Mouse (Mus musculus) stomach, postnatal 0 days (tissue): ENCODE results near the gene Tmem270. TPM values are rescaled to one million over a fixed set of nuclear protein-coding genes. Genes with fewer than 3 reads are reported as not detected.

Source experiments
- ATAC-seq: fragments of 200-750 bp; cut with Nextera tagmentation; 2 replicates; pipeline ENCODE4 v1.8.0; 2017; ENCODE audit not compliant: low FRiP score, low TSS enrichment
- DNase-seq: peaks from one replicate; pipeline ENCODE4 v3.0.0-alpha.2; 2016; ENCODE audit warnings: low spot score
- H3K27ac ChIP-seq: fragments of 300-500 bp; sonication (generic); replicated peaks from 2 replicates; pipeline ENCODE4 v1.5.1; 2014; ENCODE audit warnings: mild to moderate bottlenecking, control low read depth
- H3K27me3 ChIP-seq: fragments of 300-500 bp; sonication (generic); 2 replicates; pipeline ENCODE4 v1.6.1; 2014; ENCODE audit warnings: low read length; ENCODE audit not compliant: control insufficient read depth, insufficient read depth
- H3K36me3 ChIP-seq: fragments of 300-500 bp; sonication (generic); 2 replicates; pipeline ENCODE4 v1.6.1; 2014; ENCODE audit warnings: low read length, mixed read lengths; ENCODE audit not compliant: control insufficient read depth, insufficient read depth
- H3K4me1 ChIP-seq: fragments of 300-500 bp; sonication (generic); replicated peaks from 2 replicates; pipeline ENCODE4 v1.6.1; 2014; ENCODE audit warnings: antibody characterized with exemption; ENCODE audit not compliant: control insufficient read depth, insufficient read depth
- H3K4me2 ChIP-seq: fragments of 300-500 bp; sonication (generic); replicated peaks from 2 replicates; pipeline ENCODE4 v1.6.1; 2014; ENCODE audit warnings: low read depth, mild to moderate bottlenecking, control low read depth, moderate library complexity
- H3K4me3 ChIP-seq: fragments of 300-500 bp; sonication (generic); 2 replicates; pipeline ENCODE4 v1.5.1; 2014; ENCODE audit warnings: low read depth, low read length, control low read depth
- H3K9ac ChIP-seq: fragments of 300-500 bp; sonication (generic); 2 replicates; pipeline ENCODE4 v1.6.1; 2014; ENCODE audit warnings: mild to moderate bottlenecking, low read length, control low read depth, mixed read lengths
- H3K9me3 ChIP-seq: fragments of 300-500 bp; sonication (generic); 2 replicates; pipeline ENCODE4 v1.6.1; 2016; ENCODE audit warnings: low read length; ENCODE audit not compliant: control insufficient read depth
- CTCF ChIP-seq: IDR thresholded peaks from 2 replicates; pipeline ENCODE4 v1.5.1; 2016; ENCODE audit warnings: antibody characterized with exemption, low read depth, mild to moderate bottlenecking, moderate library complexity
- EP300 ChIP-seq: optimal IDR thresholded peaks from 2 replicates; pipeline ENCODE3; 2016; ENCODE audit warnings: antibody characterized with exemption
- WGBS: fragments of 180-500 bp; shearing (Covaris S2); extraction: QIAGEN DNeasy Blood & Tissue Kit; methylation state at CpG from one replicate; pipeline ENCODE4 v1.1.7; 2014; 5-methylcytosine and 5-hydroxymethylcytosine counted together
- polyA plus RNA-seq: library from polyadenylated mRNA; unstranded; fragments of >200 nt; fragmentation: Nextera tagmentation; extraction: Ambion mirVana; gene quantifications from 2 replicates; pipeline ENCODE4 v1.2.1, GENCODE M21; 2015

The Tmem270 gene
- polyA plus RNA-seq, 1 experiment from 2014 or later = not detected

DNA sequence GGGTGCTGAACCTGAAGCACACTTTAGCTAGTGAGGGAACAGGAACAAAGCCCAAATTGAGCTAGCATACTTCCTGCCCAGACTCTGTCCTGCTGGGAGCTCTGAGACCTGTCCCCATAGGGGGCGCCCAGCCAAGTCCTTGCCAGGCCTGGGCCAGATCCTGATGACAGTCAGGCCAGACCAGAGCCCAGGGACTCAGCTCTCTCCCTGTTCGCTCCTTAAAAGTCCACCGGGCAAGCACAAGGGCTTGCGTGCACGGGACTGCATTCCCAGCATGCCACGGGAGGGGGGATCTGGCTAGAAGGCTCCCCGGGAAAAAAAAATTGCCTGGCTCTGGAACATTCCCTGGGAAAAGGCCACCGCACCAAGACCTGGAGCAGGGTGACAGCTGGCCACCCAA is 41.4 kb downstream of the Tmem270 start:
- no peak overlapping the region for H3K4me2 ChIP-seq
- no peaks in the 10 kb centered on the region for H3K36me3 ChIP-seq
- no peaks in the 10 kb centered on the region; the same call in 1 of the 2 replicates for H3K4me1 ChIP-seq
- no peaks in the 10 kb centered on the region for H3K27me3 ChIP-seq
- H3K4me3 ChIP-seq = no peak overlapping the region
- no peak overlapping the region for H3K9ac ChIP-seq
- no peaks in the 10 kb centered on the region for H3K9me3 ChIP-seq
- peak overlapping the region; percentile 84 for H3K27ac ChIP-seq
- DNase-seq (peak; percentile 23), ATAC-seq (peak; percentile 53; the same call in 1 of the 2 replicates)
- peak; percentile 34 for TF ChIP-seq CTCF
- no peak for TF ChIP-seq EP300
- 43% methylated on average over 8 of the region's 8 CpGs for WGBS

DNA sequence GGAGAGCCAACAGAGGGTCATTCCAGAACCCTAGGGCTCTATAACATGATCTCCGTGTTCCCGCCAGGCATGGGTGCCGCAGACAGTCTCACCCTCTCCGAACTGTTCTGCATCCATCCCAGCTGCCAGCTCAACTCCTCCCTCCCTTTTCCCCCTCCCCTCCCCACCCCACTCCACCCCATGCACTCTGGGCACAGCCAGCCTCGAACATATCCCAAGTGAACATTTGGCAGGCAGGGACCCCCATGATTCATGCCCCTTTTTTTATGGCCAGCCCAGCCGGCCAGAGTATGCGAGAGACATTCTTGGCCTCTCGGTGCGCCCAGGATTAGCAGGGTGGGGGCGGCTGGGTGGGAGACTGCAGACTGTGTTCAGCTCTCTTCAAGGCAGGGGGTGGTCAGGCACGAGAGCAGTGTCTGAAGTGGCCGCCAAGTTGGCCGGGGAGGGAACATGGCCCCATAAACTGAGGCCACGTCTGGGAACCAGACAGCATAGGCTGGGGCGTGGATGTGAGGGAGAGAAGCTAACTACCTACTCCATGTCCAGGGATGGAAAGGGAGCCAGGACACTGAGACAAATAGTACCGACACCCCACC is 44.5 kb downstream of the Tmem270 start:
- WGBS = 51% methylated on average over 16 of the region's 16 CpGs
- TF ChIP-seq EP300 (no peak), CTCF (no peak)

DNA sequence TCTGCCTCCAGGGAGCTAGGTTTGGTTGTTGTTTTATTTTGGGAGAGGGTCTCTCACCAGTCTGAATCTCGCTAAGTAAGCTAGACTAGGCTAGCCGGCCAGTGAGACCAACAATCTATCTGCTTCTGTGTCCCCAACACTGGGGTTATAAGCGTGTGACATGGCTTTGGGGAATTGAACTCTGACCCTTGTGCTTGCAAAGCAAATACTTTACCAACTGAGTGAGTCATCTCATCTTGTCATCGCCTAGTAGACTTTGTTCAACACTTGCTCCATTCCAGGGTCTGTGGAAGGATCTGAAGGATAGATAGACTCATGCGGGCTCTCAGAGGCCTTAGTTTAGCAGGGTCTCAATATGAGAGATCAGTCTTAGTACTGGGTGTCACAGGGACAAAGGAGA is 47.3 kb downstream of the Tmem270 start:
- TF ChIP-seq CTCF (no peak), EP300 (no peak)
- WGBS = 82% methylated on average over 5 of the region's 5 CpGs
- no peak overlapping the region for H3K9ac ChIP-seq
- no peak overlapping the region for H3K4me3 ChIP-seq
- no peaks in the 10 kb centered on the region for H3K4me1 ChIP-seq
- no peaks in the 10 kb centered on the region for H3K9me3 ChIP-seq
- no peaks in the 10 kb centered on the region for H3K36me3 ChIP-seq
- no peak overlapping the region for H3K27ac ChIP-seq
- no peaks in the 10 kb centered on the region for H3K27me3 ChIP-seq
- no peak for ATAC-seq
- H3K4me2 ChIP-seq = no peak overlapping the region
- no peak for DNase-seq

More for the DNA sequence above, 44.5 kb downstream of the Tmem270 start:
- H3K27me3 ChIP-seq = no peaks in the 10 kb centered on the region
- DNase-seq (peak; percentile 23), ATAC-seq (peak; percentile 33; the same call in 1 of the 2 replicates)
- H3K4me3 ChIP-seq = no peak overlapping the region
- H3K27ac ChIP-seq = 0 out of 2 replicates have a peak overlapping the region, but pooled peaks have one; percentile 8
- H3K36me3 ChIP-seq = no peaks in the 10 kb centered on the region
- no peaks in the 10 kb centered on the region; the same call in 1 of the 2 replicates for H3K4me1 ChIP-seq
- H3K9ac ChIP-seq = no peak overlapping the region
- H3K9me3 ChIP-seq = no peaks in the 10 kb centered on the region
- H3K4me2 ChIP-seq = no peak overlapping the region

DNA sequence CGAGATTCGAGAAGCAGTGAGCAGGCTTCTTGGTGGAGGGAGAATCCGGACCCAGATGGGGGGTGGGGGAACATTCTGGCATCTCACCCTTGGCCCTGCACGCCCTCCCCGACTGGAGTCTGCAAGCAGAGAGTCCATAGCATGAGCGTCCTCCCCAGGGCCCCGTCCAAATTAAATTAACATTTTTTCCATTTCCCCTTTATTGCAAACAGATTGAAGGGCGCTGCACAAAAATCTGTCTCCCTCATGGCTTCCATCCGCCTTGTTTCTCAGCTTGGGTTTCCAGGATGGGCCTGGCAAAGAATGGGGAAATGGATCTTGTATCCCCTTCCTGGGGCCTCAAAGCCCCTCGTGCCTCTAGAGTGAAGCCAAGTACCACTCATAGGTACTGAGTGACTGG is 48.2 kb downstream of the Tmem270 start:
- no peak overlapping the region for H3K27ac ChIP-seq
- H3K9me3 ChIP-seq = no peaks in the 10 kb centered on the region
- no peaks in the 10 kb centered on the region for H3K4me1 ChIP-seq
- no peak overlapping the region for H3K9ac ChIP-seq
- no peak for TF ChIP-seq CTCF
- no peak for TF ChIP-seq EP300
- H3K4me2 ChIP-seq = no peak overlapping the region
- 79% methylated on average over 10 of the region's 10 CpGs for WGBS
- ATAC-seq = no peak
- DNase-seq = no peak
- H3K27me3 ChIP-seq = no peaks in the 10 kb centered on the region
- no peaks in the 10 kb centered on the region for H3K36me3 ChIP-seq
- H3K4me3 ChIP-seq = no peak overlapping the region

DNA sequence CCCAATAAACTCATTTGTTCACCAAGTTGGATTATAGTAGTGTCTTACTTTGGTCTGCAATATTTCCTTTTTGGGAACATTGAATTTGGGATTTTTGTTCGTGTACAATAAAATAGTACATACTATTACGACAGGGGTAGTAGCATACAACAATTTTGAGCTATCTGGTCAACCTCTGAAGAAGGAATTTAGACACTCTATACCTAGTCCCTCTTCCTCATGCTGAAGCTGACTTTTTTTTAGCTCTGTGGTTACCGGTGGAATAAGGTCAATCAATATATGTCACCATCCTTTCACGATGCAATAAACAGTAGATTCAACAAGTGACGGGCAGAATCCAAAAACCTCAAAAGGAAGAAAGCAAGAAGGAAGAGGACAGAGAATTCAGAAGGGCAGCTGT is 53.7 kb downstream of the Tmem270 start:
- Histone ChIP-seq H3K4me3 (no peak overlapping the region), H3K9ac (no peak overlapping the region), H3K36me3 (no peaks in the 10 kb centered on the region), H3K27ac (no peak overlapping the region), H3K4me1 (no peaks in the 10 kb centered on the region), H3K9me3 (no peaks in the 10 kb centered on the region), H3K27me3 (no peaks in the 10 kb centered on the region), H3K4me2 (no peak overlapping the region)
- 81% methylated on average over 5 of the region's 5 CpGs for WGBS
- DNase-seq (no peak), ATAC-seq (no peak)
- no peak for TF ChIP-seq CTCF

Other genes starting within 250 kb of the Tmem270 start
- 1.9 and 2.2 TPM in 2 replicates for gene Limk1, start 218.1 kb downstream of the Tmem270 start, polyA plus RNA-seq
- gene Eln, start 159.4 kb downstream of the Tmem270 start, polyA plus RNA-seq = 254 and 340 TPM in 2 replicates
- gene Cldn13, start 8.8 kb upstream of the Tmem270 start, polyA plus RNA-seq = 0.24 and 0.29 TPM in 2 replicates
- gene Mettl27, start 25.6 kb upstream of the Tmem270 start, polyA plus RNA-seq = 9.4 and 10.2 TPM in 2 replicates
- 43.8 and 51.6 TPM in 2 replicates for gene Cldn4, start 40.2 kb upstream of the Tmem270 start, polyA plus RNA-seq
- 15.4 and 16.2 TPM in 2 replicates for gene Cldn3, start 79.5 kb upstream of the Tmem270 start, polyA plus RNA-seq
- gene Abhd11, start 102.4 kb upstream of the Tmem270 start, polyA plus RNA-seq = 56.5 and 64.0 TPM in 2 replicates
- gene Stx1a, start 116.7 kb upstream of the Tmem270 start, polyA plus RNA-seq = 5.3 TPM in 2 replicates
- gene Dnajc30, start 157.5 kb upstream of the Tmem270 start, polyA plus RNA-seq = 24.3 and 26.1 TPM in 2 replicates
- gene Bud23, start 158.2 kb upstream of the Tmem270 start, polyA plus RNA-seq = 46.8 and 51.9 TPM in 2 replicates
- gene Vps37d, start 171.5 kb upstream of the Tmem270 start, polyA plus RNA-seq = 3.3 and 3.4 TPM in 2 replicates
- 0.22 and 0.91 TPM in 2 replicates for gene Mlxipl, start 183.2 kb upstream of the Tmem270 start, polyA plus RNA-seq
- 9.9 and 11.6 TPM in 2 replicates for gene Tbl2, start 242.9 kb upstream of the Tmem270 start, polyA plus RNA-seq